Mouse (Mus musculus): Measurements from ENCODE around the gene Rpn2. TPM values are rescaled to one million over a fixed set of nuclear protein-coding genes. Genes with fewer than 3 reads are reported as not detected.

The Rpn2 gene
- total RNA-seq, 2 experiments from 2014 or later: 141 to 143 TPM

DNA sequence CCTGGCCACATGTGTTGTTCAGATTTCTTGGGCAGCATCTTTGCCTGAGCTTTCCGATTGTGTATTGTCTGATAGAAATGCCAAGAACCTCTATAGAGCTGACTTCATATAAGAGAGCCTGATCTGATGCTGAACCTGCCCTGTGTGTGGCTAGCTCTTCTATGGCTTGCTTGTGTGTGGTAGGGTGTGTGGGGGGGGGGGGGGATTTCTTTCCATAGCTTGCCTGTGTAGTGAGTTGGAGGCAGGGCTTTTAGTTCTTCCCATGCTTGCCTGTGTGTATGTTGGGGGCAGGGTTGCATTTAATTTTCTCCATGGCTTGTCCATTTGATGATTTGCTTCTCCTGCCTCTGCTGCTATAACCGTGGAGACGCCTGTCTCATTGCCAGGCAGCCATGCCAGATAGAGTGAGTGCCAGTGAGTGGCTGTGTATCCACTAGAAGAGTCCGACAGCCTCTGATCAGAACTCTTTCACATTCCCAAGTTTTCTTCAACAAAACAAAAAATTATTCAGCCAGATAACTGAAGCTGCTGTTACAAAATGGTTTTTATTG is 29.0 kb downstream of the Rpn2 start:
- peak in 1 of 2 experiments; percentile 44 for DNase-seq (ENCODE audit: extremely low spot score in 1 of 2, low spot score in 2 of 2)
- intact Hi-C loops (cut with DNase I): no loop called here

DNA sequence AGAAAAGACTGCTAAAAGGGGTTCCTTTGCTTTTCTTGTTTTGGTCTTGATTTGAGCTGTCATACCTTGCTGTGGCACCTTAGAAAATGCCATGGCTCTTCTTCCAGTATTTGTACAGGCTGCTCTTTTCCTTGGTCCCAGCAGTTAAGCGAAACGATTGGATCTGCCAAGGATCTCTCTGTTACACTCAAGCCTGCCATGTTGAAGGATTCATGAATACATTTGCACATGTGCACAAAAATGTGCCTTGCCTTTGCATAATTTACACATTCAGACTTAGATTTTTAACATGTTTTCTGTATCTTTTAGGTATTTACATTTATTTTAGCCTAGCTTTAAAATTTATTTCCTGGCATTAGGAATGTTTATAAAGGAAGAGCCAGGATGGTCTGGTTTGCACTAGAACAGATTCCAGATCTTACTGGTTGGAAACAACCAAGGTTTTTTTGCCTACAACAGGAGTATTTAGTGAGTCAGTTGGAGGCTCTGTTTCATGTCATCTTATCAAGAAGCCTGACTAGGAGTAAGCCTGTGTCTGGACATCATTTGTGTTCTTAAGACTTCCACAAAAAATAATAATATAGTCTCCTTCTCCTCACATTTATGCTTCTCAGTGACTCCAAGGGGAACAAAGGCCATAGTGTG is 29.6 kb downstream of the Rpn2 start:
- intact Hi-C loops (cut with DNase I): no loop called here
- no peak for DNase-seq (ENCODE audit: extremely low spot score in 1 of 2, low spot score in 2 of 2)

DNA sequence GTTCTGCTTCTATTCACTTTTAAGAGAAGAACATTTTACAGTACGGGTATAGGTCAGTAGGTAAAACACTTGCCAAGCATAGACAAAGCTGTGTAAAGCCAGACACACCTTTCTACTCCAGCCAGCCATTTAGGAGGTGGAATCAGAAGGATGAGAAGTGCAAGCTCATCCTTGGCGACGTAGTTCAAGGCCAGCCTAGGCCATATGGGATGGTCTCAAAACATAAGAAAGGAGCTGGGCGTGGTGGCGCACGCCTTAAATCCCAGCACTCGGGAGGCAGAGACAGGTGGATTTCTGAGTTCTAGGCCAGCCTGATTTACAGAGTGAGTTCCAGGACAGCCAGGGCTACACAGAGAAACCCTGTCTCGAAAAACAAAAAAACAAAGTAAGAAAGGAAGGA is 30.8 kb downstream of the Rpn2 start:
- DNase-seq (ENCODE audit: extremely low spot score in 1 of 2, low spot score in 2 of 2): no peak
- intact Hi-C loops (cut with DNase I): no loop called here

DNA sequence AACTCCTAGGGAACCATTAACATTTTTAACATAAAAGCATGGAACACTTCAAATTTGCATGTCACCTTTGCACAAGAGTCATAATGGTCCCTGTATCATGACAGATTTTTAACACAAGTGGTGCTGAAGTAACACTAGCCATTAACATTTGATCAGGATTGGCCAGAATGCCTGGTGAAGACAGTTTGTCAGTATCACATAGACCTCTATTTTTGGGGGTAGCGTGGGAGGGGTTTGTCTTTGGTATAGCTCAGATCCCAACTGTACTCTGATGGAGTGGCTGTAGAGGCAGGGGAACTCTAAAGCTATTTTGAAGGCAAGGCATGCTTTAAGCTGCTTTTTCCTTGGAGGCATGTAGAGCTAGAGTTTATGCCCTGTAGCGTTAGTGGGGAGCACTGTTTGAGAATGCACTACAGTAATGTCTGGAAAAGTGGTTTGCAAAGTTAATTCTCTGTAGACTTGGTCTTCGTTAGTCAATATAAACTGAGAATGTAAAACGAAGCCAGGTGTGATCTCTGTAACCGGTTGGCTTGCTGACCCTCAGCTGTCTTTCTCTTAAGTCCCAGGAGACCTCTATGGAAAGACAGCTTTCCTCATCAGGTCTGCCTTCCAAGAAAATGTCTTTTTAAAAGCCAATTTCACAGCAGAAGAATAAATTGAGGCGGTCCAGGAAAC is 32.3 kb downstream of the Rpn2 start:
- intact Hi-C loops (cut with DNase I): no loop called here
- DNase-seq (ENCODE audit: extremely low spot score in 1 of 2, low spot score in 2 of 2): no peak

DNA sequence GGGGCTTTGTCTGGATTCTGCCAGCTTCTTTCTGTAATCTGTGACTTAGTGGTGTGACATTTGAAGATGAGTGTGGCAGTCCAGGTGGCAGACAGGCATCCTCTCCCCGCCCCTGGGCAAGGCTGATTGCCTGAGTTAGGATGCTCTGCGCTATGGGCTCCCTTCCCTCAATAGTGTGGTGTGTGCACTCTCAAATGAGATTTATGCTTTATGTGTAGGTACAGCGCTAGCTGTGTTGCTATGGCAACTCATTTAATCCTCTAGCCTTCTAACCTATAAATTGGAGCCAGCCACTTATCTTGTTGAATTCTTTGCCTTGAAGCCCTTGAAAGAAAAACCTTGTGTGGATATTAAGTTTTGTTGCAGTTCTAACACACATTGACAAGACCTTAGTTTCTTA is 34.9 kb downstream of the Rpn2 start:
- DNase-seq (ENCODE audit: extremely low spot score in 1 of 2, low spot score in 2 of 2): no peak
- intact Hi-C loops (cut with DNase I): no loop called here

DNA sequence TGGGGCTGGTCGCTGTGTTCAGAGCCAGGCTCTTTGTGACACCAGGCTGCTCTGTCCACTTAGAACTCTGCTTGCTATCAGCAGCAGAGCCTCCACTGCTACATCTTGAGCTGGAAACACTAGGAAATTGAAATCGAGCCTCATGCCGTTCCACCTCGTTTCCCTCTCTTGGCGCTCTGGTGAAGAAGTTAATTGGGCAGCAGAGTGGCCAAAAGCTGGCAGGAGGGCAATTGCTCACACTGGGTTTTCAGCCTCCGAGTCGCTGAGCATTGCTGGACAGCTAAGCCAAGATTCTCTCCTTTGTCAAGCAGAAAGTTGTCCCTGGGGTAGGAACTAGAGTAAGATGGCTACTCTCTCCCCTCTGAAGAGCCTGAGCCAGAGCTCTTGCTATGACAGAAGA is 35.5 kb downstream of the Rpn2 start:
- intact Hi-C loops (cut with DNase I): no loop called here
- no peak for DNase-seq (ENCODE audit: extremely low spot score in 1 of 2, low spot score in 2 of 2)

DNA sequence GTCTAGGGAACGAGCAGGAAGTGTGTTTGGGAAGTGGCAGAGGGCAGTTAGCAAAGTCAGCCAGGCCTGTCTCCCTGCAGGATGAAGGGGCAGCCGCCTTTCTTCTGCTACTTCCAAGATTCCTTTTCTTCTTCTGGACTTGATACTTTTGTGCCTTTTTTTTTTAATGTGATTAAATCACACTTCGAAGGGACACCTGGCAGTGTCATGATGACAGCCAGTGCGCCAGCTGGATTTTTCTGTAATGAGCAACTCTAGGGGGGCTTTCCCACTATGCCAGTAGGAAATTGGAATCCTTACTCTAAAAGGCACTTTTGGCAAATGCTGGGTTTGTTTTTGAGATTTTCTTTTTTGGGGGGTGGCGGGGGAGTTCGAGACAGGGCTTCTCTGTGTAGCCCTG is 36.7 kb downstream of the Rpn2 start:
- DNase-seq (ENCODE audit: extremely low spot score in 1 of 2, low spot score in 2 of 2): no peak
- intact Hi-C loops (cut with DNase I): no loop called here

DNA sequence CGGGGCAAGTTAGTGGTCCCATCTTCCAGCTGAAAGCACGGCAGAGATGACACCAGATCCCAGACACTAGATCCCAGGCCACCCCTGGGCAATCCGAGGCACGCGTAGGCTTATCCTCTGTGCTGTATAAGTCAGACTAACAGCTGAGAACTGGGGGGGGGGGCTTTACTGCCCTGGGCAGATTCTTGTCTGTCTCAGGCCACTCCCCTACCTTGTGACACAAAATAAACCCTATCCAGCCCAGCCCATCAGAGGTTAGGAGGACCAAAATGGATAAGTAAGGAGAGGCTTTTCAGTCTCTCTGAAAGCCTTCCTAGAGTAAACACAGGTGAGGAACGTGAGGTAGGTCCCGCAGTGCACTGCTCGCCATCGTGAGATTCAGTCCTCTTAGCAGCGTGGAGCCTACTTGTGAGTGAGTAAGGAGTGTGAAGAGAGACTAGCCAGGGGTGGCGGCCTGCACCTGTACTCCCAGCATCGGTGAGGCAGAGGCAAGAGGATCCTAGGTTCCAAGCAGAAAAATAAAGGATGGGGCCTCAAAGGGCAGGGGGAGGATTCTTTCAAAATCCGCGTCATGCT is 37.6 kb downstream of the Rpn2 start:
- no peak for DNase-seq (ENCODE audit: extremely low spot score in 1 of 2, low spot score in 2 of 2)
- intact Hi-C loops (cut with DNase I): no loop called here

DNA sequence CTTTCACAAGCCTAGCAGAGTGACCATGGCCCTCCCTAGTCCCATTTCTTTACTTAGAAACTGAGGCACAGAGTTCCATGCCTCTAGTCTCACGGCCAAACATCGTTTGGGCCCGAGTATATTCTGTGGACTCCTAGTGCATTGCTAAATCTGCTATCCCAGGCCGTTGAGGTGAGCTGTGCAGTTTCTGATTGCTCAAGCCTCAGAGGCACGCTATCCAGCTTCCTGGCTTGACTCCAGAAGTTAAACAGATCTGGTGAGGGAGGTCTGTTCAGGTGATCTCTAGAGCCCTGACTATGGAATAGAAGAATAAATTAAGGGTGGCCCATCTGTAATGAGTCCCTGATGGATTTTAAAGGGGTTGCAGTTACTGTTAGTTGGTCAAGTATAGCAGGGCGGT is 38.4 kb downstream of the Rpn2 start:
- no peak for DNase-seq (ENCODE audit: extremely low spot score in 1 of 2, low spot score in 2 of 2)
- intact Hi-C loops (cut with DNase I): no loop called here

DNA sequence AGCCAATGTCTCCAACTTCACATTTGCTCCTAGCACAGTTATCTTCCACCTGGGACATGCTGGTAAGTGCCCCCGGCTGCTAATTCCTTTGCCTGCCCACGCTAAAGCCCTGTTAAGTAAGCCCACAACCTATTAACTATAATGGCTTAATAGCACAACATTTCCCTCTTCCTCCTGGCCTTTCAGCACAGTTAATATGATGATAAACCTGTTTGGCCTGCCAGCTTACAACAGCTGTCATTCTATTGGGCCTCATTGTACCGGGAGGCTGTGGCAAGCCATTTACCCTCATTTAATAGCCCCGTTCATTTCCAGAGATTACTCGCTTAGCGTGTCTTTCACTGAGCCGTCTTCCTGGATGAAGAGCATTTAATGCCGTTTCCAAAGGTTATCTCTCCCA is 41.3 kb downstream of the Rpn2 start:
- no peak for DNase-seq (ENCODE audit: extremely low spot score in 1 of 2, low spot score in 2 of 2)
- intact Hi-C loops (cut with DNase I): no loop called here

DNA sequence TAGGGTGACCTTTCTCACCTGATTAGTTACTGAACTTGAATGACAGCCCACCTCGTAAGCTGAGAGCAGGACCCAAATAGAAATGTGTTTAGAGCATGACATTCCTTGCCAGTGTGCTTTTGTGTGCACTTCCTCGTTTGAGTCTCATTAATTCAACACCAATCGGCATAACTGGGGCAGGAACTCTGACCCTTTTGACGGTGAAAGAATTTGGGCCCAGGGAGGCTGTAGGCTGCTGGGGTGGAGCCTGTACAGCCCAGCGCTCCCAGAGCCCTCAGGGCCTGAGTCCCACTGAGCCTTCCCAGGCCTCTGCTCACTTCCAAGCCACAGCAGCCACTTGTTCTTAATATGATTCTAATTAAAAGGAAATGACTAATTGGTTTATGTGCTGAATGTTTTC is 42.1 kb downstream of the Rpn2 start:
- intact Hi-C loops (cut with DNase I): no loop called here
- no peak for DNase-seq (ENCODE audit: extremely low spot score in 1 of 2, low spot score in 2 of 2)

DNA sequence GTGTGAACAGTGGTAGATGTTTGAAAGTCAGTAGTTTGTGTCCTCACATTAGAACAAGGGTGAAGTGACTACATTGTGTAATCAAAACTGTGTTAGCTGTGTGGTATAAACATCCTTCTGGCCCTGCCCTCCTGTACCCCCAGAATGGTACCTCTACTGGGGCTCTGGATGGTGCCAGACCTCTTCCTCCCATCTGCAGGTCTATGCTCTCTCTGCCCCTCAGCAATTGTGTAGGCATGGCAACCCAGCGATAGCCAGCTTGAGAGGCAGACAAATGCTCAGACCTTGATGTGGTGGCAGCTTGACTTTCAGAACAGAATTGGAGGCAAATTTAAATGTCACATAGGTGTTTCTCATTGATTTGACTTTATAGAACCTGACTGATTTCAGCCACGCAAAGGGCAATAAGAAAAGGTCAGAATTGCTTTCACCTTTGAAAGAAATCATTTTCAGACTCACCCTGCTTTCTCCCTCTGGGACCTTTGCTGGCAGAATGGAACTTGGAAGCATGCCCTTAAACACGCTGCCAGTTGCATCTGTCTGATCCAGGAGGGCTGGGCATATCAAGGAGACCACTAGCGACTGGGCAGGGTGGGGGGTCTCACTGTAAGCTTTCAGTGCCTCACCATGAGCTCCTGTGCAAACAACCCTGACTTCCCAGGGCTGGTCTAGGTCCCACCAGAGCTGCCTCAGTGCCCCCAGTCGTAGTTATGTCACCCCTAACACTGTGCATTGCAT is 43.4 kb downstream of the Rpn2 start:
- intact Hi-C loops (cut with DNase I): no loop called here
- no peak for DNase-seq (ENCODE audit: extremely low spot score in 1 of 2, low spot score in 2 of 2)

DNA sequence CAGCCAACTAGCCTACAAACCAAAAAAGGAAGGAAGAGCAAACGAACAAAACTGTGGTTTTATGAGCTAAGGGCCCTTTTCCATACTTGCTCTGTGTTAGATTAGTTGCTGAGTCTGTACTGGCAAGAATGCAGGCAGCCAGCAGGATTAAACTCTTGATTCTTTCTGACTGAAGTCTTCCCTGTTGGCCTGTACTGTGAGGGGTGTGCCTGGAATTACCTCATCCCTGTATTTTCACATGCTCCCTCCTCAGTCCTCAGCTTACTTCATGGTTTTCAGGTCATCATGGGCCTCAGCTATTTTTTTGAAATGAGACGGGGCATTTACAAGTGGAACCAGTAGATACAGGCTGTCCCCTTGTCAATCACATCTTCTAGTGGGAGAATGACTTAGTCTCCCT is 46.4 kb downstream of the Rpn2 start:
- DNase-seq (ENCODE audit: extremely low spot score in 1 of 2, low spot score in 2 of 2): no peak
- intact Hi-C loops (cut with DNase I): no loop called here

DNA sequence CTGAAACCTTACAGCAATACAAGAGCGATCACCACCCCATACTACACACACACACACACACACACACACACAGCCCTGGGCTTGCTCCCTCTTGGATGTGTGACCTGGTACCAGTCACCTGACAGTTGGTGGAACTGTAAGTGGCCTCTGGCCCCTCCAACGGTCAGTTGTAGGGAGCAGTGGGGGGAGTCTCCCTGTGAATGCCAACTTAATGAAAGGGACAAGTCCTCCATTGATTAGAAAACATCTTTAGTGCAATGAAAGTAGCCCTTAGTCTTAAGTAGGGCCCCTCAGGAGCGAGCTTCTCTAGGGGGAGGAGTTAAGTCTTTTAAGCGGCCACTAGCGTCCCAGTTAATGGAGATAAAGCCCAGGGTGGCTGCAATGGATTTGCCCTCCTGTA is 49.3 kb downstream of the Rpn2 start:
- intact Hi-C loops (cut with DNase I): no loop called here
- no peak for DNase-seq (ENCODE audit: extremely low spot score in 1 of 2, low spot score in 2 of 2)

DNA sequence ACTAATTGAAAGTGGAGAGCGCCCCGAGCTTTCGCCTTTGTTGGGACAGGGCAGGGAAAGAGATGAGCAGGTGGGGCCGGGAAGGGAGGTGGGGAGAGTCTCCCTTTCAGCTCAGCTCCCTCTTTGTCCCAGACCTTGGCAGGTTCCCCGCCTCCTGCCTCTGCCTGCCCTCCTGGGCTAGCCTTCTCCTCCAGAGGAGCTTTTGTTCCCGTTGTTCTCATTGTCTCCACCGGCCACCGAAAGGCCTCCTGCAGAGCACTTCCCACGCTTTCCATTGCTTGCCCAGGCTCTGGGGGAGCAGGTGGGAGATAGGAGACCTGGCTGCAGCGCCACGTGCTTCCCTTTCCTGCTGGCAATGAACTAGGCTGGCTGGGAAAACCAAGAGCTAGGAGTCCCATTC is 49.8 kb downstream of the Rpn2 start:
- peak in 1 of 2 experiments; percentile 62 for DNase-seq (ENCODE audit: extremely low spot score in 1 of 2, low spot score in 2 of 2)
- intact Hi-C loops (cut with DNase I): no loop called here

DNA sequence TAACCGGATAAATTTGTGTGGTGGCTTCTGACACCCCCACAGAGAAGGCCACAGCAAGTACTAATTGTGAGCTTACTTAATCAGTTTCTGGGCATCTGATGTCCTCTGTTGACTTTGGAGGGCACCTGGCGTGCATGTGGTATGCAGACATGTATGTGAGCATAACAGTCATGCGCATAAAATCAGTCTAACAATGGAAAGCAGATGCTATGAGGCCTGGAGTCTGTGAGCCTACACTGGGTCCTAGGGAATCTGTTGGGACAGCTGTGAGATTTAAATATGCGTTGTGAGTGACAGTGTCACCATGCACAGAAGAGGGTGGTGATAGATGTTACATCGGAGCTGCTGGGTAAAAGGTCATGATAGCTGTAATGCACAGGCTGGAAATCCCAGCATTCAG is 53.2 kb downstream of the Rpn2 start:
- intact Hi-C loops (cut with DNase I): no loop called here
- no peak for DNase-seq (ENCODE audit: extremely low spot score in 1 of 2, low spot score in 2 of 2)

DNA sequence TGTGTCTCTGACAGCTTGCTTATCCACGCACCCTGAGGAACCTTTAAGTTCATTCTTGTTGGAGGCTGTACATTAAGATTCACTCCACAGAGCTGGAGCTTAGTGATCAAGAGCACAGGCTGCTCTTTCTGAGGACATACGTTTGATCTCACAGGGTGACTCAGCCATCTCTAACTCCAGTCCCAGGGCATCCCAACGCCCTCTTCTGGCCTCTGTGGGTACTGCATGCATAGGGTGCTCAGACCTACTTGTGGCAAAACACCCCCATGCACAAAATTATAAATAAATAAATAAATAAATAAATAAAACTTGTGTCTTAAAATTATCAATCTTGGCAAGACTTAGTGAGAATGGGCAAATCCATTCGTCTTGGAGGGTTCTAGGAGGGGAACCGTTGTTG is 59.8 kb downstream of the Rpn2 start:
- DNase-seq (ENCODE audit: extremely low spot score in 1 of 2, low spot score in 2 of 2): peak; percentile 38 to 78
- intact Hi-C loops (cut with DNase I): loop anchor here (5.0 kb wide), 1 partner anchor 46 kb away; no protein-coding TSS in a partner anchor

DNA sequence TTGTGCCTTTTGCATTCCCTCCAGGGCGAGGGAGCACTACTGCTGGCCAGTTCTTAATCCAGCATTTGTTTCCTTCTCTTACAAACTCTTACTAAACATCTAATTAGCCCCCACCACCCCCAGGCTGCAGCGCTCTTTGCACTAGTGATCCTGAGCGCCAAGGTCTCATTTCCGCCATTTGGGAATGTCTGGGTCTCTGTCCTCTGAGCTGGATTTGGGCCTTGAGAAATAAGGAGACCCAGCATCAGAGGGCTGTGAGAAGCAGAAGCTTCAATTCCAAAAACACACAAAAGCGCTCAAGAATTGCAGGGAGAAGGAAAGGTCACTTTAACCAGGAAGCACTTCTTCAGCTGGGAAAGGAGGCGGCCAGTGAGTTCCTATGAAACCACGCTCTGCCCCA is 60.7 kb downstream of the Rpn2 start:
- DNase-seq (ENCODE audit: extremely low spot score in 1 of 2, low spot score in 2 of 2): no peak
- intact Hi-C loops (cut with DNase I): loop anchor here (5.0 kb wide), 1 partner anchor 47 kb away; no protein-coding TSS in a partner anchor

DNA sequence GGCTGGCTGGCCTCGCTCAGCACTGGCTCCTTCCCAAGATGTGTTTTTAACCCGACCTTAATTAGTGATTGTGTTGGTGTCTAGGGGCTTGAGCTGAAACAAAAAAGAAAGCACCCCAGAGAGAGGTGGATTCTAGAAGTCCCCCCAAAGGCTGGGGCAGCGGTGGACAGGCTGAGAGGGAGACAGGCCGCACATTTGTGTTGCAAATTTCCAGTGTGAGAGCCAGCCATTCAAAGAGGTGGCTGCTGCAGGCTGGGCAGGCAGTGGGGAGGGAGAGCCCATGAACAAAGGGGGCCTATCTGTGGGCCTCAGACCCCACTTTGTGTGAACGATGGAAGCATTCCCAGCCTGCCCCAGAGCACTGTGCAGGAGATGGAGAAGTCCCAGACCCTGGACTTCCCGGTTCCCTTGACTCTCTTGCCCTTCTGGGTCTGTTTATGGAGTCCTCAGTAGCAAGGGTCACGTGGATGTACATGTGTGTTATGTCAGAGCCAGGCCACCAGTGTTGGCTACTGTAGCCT is 61.5 kb downstream of the Rpn2 start:
- intact Hi-C loops (cut with DNase I): loop anchor here (5.0 kb wide), 1 partner anchor 232 kb away; the partner anchor contains the start of gene Blcap

More for the DNA sequence above, 61.5 kb downstream of the Rpn2 start:
- peak; percentile 60 to 63 for DNase-seq (ENCODE audit: extremely low spot score in 1 of 2, low spot score in 2 of 2)

All from left cerebral cortex, postnatal 10 days (tissue).